Mouse (Mus musculus) CH12.LX (cell line): ENCODE measurements around the gene Tnik. TPM values are rescaled to one million over a fixed set of nuclear protein-coding genes. Genes with fewer than 3 reads are reported as not detected.

Experiments
- DNase-seq: peaks from one replicate; pipeline ENCODE4 v3.0.0-alpha.2; 2013; ENCODE audit errors: extremely low read depth
- H3K27ac ChIP-seq: 2 replicates; pipeline ENCODE4 v1.5.1; 2012; ENCODE audit warnings: low read depth, mild to moderate bottlenecking, control low read depth, moderate library complexity; ENCODE audit not compliant: insufficient read depth
- H3K27me3 ChIP-seq: replicated peaks from 2 replicates; pipeline ENCODE3; 2012; ENCODE audit warnings: inconsistent platforms
- H3K36me3 ChIP-seq, 2 experiments: replicated peaks in 1 of 2; 2 replicates each; pipeline versions ENCODE3 to v1.6.1; 2012; ENCODE audit warnings: inconsistent platforms in 1 of 2, low read length in 1 of 2, mild to moderate bottlenecking in 1 of 2, mixed read lengths in 1 of 2, moderate library complexity in 1 of 2; ENCODE audit not compliant: control insufficient read depth in 1 of 2, insufficient read depth in 1 of 2
- H3K4me1 ChIP-seq, 2 experiments: 2 replicates each; pipeline ENCODE4 v1.6.1; 2012; ENCODE audit warnings: inconsistent platforms in 1 of 2, moderate library complexity in 1 of 2; ENCODE audit not compliant: insufficient read depth in 2 of 2, control insufficient read depth in 1 of 2
- H3K4me2 ChIP-seq: 2 replicates; pipeline ENCODE4 v1.6.1; 2012; ENCODE audit warnings: low read depth, mild to moderate bottlenecking, control low read depth; ENCODE audit not compliant: poor library complexity, insufficient read depth, severe bottlenecking
- H3K4me3 ChIP-seq, 3 experiments: fragments of 150-350 bp in 1 of 3; sonication (generic) in 1 of 3; replicated peaks in 1 of 3; 2 replicates each; pipeline versions ENCODE3 to v1.5.1; 2011 to 2012; ENCODE audit warnings: low read depth in 2 of 3, low read length in 2 of 3, mild to moderate bottlenecking in 2 of 3, moderate library complexity in 2 of 3, control low read depth in 1 of 3, improper control_type of control experiment in 1 of 3, inconsistent platforms in 1 of 3, mixed read lengths in 1 of 3; ENCODE audit not compliant: poor library complexity in 1 of 3
- H3K79me2 ChIP-seq: replicated peaks from 2 replicates; pipeline ENCODE4 v1.6.1; 2012; ENCODE audit warnings: mild to moderate bottlenecking, moderate library complexity; ENCODE audit not compliant: control insufficient read depth, poor library complexity, insufficient read depth, severe bottlenecking; ENCODE audit errors: extremely low read depth
- H3K9ac ChIP-seq: 2 replicates; pipeline ENCODE4 v1.6.1; 2012; ENCODE audit warnings: low read depth, mild to moderate bottlenecking, control low read depth, moderate library complexity; ENCODE audit not compliant: insufficient read depth
- H3K9me3 ChIP-seq: replicated peaks from 2 replicates; pipeline ENCODE3; 2012; ENCODE audit warnings: low read length, inconsistent platforms, mixed read lengths
- CHD1 ChIP-seq: IDR thresholded peaks from 2 replicates; pipeline ENCODE4 v1.6.1; 2012; ENCODE audit warnings: low read depth, low read length, improper control_type of control experiment, inconsistent platforms
- EP300 ChIP-seq: IDR thresholded peaks from 2 replicates; pipeline ENCODE4 v1.6.1; 2011; ENCODE audit warnings: low read length, improper control_type of control experiment
- GABPA ChIP-seq: IDR thresholded peaks from 2 replicates; pipeline ENCODE4 v1.6.1; 2012; ENCODE audit warnings: low read depth, low read length, improper control_type of control experiment, inconsistent platforms; ENCODE audit not compliant: insufficient replicate concordance
- IRF4 ChIP-seq: IDR thresholded peaks from 2 replicates; pipeline ENCODE4 v1.6.1; 2014; ENCODE audit warnings: low read depth, mild to moderate bottlenecking, inconsistent platforms, low read length, improper control_type of control experiment
- JUN ChIP-seq: IDR thresholded peaks from 2 replicates; pipeline ENCODE4 v1.6.1; 2011; ENCODE audit warnings: low read depth, mild to moderate bottlenecking, low read length, improper control_type of control experiment, moderate library complexity; ENCODE audit not compliant: insufficient read depth
- JUND ChIP-seq: conservative IDR thresholded peaks from 2 replicates; pipeline ENCODE4 v1.6.1; 2011; ENCODE audit warnings: low read depth, low read length, improper control_type of control experiment
- KAT2A ChIP-seq: IDR thresholded peaks from 2 replicates; pipeline ENCODE4 v1.6.1; 2012; ENCODE audit warnings: low read length, improper control_type of control experiment, inconsistent platforms; ENCODE audit not compliant: insufficient replicate concordance
- MAFK ChIP-seq: IDR thresholded peaks from 2 replicates; pipeline ENCODE4 v1.6.1; 2011; ENCODE audit warnings: low read length, improper control_type of control experiment; ENCODE audit not compliant: insufficient replicate concordance
- MXI1 ChIP-seq: IDR thresholded peaks from 2 replicates; pipeline ENCODE4 v1.6.1; 2011; ENCODE audit warnings: mild to moderate bottlenecking, low read depth, low read length, improper control_type of control experiment
- MYC ChIP-seq: IDR thresholded peaks from 2 replicates; pipeline ENCODE4 v1.6.1; 2011; ENCODE audit warnings: low read depth, mild to moderate bottlenecking, improper control_type of control experiment, low read length
- NELFE ChIP-seq: IDR thresholded peaks from 2 replicates; pipeline ENCODE4 v1.6.1; 2011; ENCODE audit warnings: low read depth, low read length, improper control_type of control experiment
- NRF1 ChIP-seq: IDR thresholded peaks from 2 replicates; pipeline ENCODE4 v1.6.1; 2014; ENCODE audit warnings: low read depth, mild to moderate bottlenecking, inconsistent platforms, low read length, improper control_type of control experiment, moderate library complexity
- RAD21 ChIP-seq: IDR thresholded peaks from 2 replicates; pipeline ENCODE4 v1.6.1; 2011; ENCODE audit warnings: low read depth, mild to moderate bottlenecking, low read length, improper control_type of control experiment, moderate library complexity
- RCOR1 ChIP-seq: conservative IDR thresholded peaks from 2 replicates; pipeline ENCODE4 v1.6.1; 2012; ENCODE audit warnings: low read depth, mild to moderate bottlenecking, inconsistent platforms, low read length, improper control_type of control experiment
- SIN3A ChIP-seq: IDR thresholded peaks from 2 replicates; pipeline ENCODE4 v1.6.1; 2012; ENCODE audit warnings: low read length, improper control_type of control experiment, inconsistent platforms
- TBP ChIP-seq: conservative IDR thresholded peaks from 2 replicates; pipeline ENCODE4 v1.6.1; 2011; ENCODE audit warnings: low read depth, low read length, improper control_type of control experiment
- TCF12 ChIP-seq: IDR thresholded peaks from 2 replicates; pipeline ENCODE4 v1.6.1; 2014; ENCODE audit warnings: low read depth, mild to moderate bottlenecking, inconsistent platforms, low read length, improper control_type of control experiment
- UBTF ChIP-seq: IDR thresholded peaks from 2 replicates; pipeline ENCODE4 v1.6.1; 2012; ENCODE audit warnings: low read depth, mild to moderate bottlenecking, inconsistent platforms, low read length, improper control_type of control experiment, moderate library complexity
- ZMIZ1 ChIP-seq: IDR thresholded peaks from 2 replicates; pipeline ENCODE4 v1.6.1; 2012; ENCODE audit warnings: low read depth, mild to moderate bottlenecking, inconsistent platforms, low read length, improper control_type of control experiment
- dilution Hi-C: fragments of 300-500 bp; cut with MboI; formaldehyde crosslinking; loops from 2 replicates; pipeline ENCODE4 v1.14.3; 2020; ENCODE audit warnings: low sequenced_read_pairs; ENCODE audit not compliant: extremely low pct_unique_long_range_greater_than_20kb, extremely low pct_ligation_motif_present
- in situ Hi-C: fragments of 300-500 bp; cut with MboI; formaldehyde crosslinking; loops from 3 replicates; pipeline ENCODE4 v1.14.3; 2019; ENCODE audit warnings: low sequenced_read_pairs, low pct_ligation_motif_present, low pct_unique_long_range_greater_than_20kb, mixed read lengths
- polyA plus RNA-seq: library from polyadenylated mRNA; unstranded; fragments of >175 nt; gene quantifications from 2 replicates; pipeline ENCODE4 v1.2.1, GENCODE M21; 2012; ENCODE audit warnings: low read depth; ENCODE audit not compliant: insufficient read length
- total RNA-seq, 2 experiments: library from RNA; depleted of rRNA; stranded (reverse); fragments of 300-350 nt in 1 of 2; fragments of >200 nt in 1 of 2; gene quantifications; 2 replicates each; pipeline ENCODE4 v1.2.3; 2012 to 2014

Gene Tnik
- total and polyA plus RNA-seq, 3 experiments, result 0.08 TPM; not detected in 2

DNA sequence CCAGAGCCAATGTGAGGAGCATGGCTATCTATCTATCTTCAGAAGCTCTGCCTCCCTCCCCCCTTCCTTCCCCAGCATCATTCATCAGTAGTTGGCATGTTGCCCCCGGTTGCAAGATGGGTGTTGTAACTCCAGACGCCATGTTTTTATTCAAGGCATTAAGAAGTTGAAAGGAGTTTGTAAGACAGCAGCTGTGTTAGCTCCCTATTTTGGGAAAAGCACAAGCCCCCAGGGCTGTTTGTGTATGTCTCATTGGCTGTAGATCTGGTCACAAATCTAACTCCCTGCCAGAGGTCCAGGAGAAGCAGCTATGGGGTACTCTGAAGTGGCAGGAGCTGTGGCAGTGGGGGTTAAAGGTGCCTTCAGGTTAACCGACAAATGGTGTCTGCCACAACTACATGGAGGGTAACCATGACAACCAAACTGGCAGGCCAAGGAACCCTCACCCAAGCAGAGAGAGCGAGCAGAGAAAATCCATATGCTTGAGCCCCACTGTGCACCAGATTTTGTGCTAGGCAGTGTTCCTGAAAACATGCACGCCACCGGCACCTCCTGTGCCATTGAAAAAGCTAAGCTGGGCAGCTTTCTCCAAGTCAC, 287.6 kb downstream of the Tnik start:
- TF ChIP-seq RCOR1, result no peak
- TF ChIP-seq MXI1, result no peak
- no peak for TF ChIP-seq UBTF
- no peak for TF ChIP-seq IRF4
- TF ChIP-seq ZMIZ1, result no peak
- no peak for TF ChIP-seq GABPA
- TF ChIP-seq NELFE, result no peak
- no peak for TF ChIP-seq RAD21
- no peak for TF ChIP-seq KAT2A
- no peak for TF ChIP-seq MYC
- no peak for TF ChIP-seq CHD1
- no peak for TF ChIP-seq TCF12
- TF ChIP-seq SIN3A, result no peak
- no peak for TF ChIP-seq MAFK
- TF ChIP-seq TBP, result no peak
- no peak for TF ChIP-seq JUND
- TF ChIP-seq NRF1, result no peak
- TF ChIP-seq EP300, result no peak
- H3K36me3 ChIP-seq, result no peaks in the 10 kb centered on the region
- H3K4me2 ChIP-seq, result no peak overlapping the region
- H3K9ac ChIP-seq, result no peak overlapping the region
- H3K27ac ChIP-seq, result no peak overlapping the region
- H3K9me3 ChIP-seq, result peaks cover 68% of the 10 kb centered on the region
- no peak overlapping the region for H3K4me3 ChIP-seq
- no peaks in the 10 kb centered on the region for H3K27me3 ChIP-seq
- no peaks in the 10 kb centered on the region for H3K79me2 ChIP-seq
- DNase-seq, result no peak
- in situ Hi-C loops, result no loop called here
- dilution Hi-C loops, result no loop called here
- H3K4me1 ChIP-seq, result no peaks in the 10 kb centered on the region

DNA sequence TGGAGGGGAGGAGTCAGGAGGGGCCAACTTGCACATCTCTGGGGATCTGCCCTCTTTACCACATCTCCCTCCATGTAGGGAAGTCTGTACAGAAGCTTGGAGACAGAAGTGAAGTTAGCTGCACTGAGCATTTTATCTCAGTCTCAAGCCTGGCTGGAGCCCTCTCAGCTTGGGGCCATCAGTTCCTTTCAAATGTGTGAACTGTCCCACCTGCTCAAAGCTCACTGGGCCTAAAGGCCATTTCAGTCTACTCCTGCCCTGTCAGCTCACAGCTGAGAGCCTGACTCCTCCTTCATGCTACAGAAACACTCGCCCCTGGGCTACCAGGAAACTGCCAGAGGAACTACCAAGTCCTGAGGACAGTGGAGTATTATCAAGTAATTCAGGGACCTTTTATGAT, 288.7 kb downstream of the Tnik start:
- H3K36me3 ChIP-seq, result no peaks in the 10 kb centered on the region
- H3K4me3 ChIP-seq, result no peak overlapping the region
- no peak for TF ChIP-seq RAD21
- TF ChIP-seq JUN, result no peak
- dilution Hi-C loops (no loop called here), in situ Hi-C loops (no loop called here)
- no peaks in the 10 kb centered on the region for H3K27me3 ChIP-seq
- no peak for DNase-seq
- no peaks in the 10 kb centered on the region for H3K4me1 ChIP-seq
- H3K79me2 ChIP-seq, result no peaks in the 10 kb centered on the region
- H3K27ac ChIP-seq, result no peak overlapping the region
- H3K4me2 ChIP-seq, result no peak overlapping the region
- H3K9me3 ChIP-seq, result peaks cover 70% of the 10 kb centered on the region
- no peak overlapping the region for H3K9ac ChIP-seq
